Mouse (Mus musculus): ENCODE data around the gene Olfr1024. TPM values are rescaled to one million over a fixed set of nuclear protein-coding genes. Genes with fewer than 3 reads are reported as not detected.

Gene Olfr1024
- polyA plus RNA-seq (2015; fragmentation: Nextera tagmentation; extraction: Ambion mirVana) = not detected in 2 replicates

- no peak within 1 kb of the TSS for H3K9ac ChIP-seq (replicated peaks; ENCODE audit: low read depth)
- 77% methylated on average over 3 of the region's 3 CpGs for WGBS
- H3K36me3 ChIP-seq (ENCODE audit: insufficient read depth, low read length) = no peaks in the 10 kb centered on the region
- no peak within 1 kb of the TSS for H3K4me3 ChIP-seq (ENCODE audit: low read depth, low read length)
- no peaks in the 10 kb centered on the region for H3K4me1 ChIP-seq (ENCODE audit: insufficient read depth, low read depth, low read length)
- no peak within 1 kb of the TSS for H3K4me2 ChIP-seq (replicated peaks; ENCODE audit: low read depth, low read length)
- H3K9me3 ChIP-seq (ENCODE audit: low read length) = no peaks in the 10 kb centered on the region
- no peaks in the 10 kb centered on the region for H3K27me3 ChIP-seq (replicated peaks; ENCODE audit: insufficient read depth, low read length)
- no peak for TF ChIP-seq CTCF (IDR thresholded peaks at IDR 0.05)
- no peak for TF ChIP-seq EP300 (IDR thresholded peaks at IDR 0.05)
- DNase-seq (ENCODE audit: low spot score) (no peak), ATAC-seq (no peak)
- H3K27ac ChIP-seq (ENCODE audit: low read length) = no peak within 1 kb of the TSS
These were observed at the start of gene Olfr1024 for GRCm38 (mm10) chr2:85904952-85905351. TSS of gene Olfr1024 (minus strand) at chr2:85905052.

- no peak within 1 kb of the TSS for H3K27ac ChIP-seq (ENCODE audit: low read length)
- DNase-seq (ENCODE audit: low spot score) = no peak
- TF ChIP-seq CTCF (IDR thresholded peaks at IDR 0.05) = no peak
- no peak for TF ChIP-seq EP300 (IDR thresholded peaks at IDR 0.05)
- no peaks in the 10 kb centered on the region for H3K9me3 ChIP-seq (ENCODE audit: low read length)
- ATAC-seq = no peak
- H3K4me1 ChIP-seq (ENCODE audit: insufficient read depth, low read depth, low read length) = no peaks in the 10 kb centered on the region
- no peak within 1 kb of the TSS for H3K4me3 ChIP-seq (ENCODE audit: low read depth, low read length)
- no peak within 1 kb of the TSS for H3K4me2 ChIP-seq (replicated peaks; ENCODE audit: low read depth, low read length)
- H3K27me3 ChIP-seq (replicated peaks; ENCODE audit: insufficient read depth, low read length) = no peaks in the 10 kb centered on the region
- H3K9ac ChIP-seq (replicated peaks; ENCODE audit: low read depth) = no peak within 1 kb of the TSS
- no peaks in the 10 kb centered on the region for H3K36me3 ChIP-seq (ENCODE audit: insufficient read depth, low read length)
- WGBS = 67% methylated on average over 1 of the region's 1 CpGs
These were observed 45.3 kb upstream of the Olfr1024 start, which contains the start of gene Olfr1028 for GRCm38 (mm10) chr2:85950137-85950536. TSS of gene Olfr1028 (plus strand) at chr2:85950437.

GRCm38 (mm10) chr2:85921258-85921657, 16.4 kb upstream of the Olfr1024 start, which contains the start of gene Olfr1026:
TSS of gene Olfr1026 (plus strand) at chr2:85921558.
- TF ChIP-seq CTCF (IDR thresholded peaks at IDR 0.05) = no peak
- no peak for TF ChIP-seq EP300 (IDR thresholded peaks at IDR 0.05)
- WGBS = 81% methylated on average over 3 of the region's 3 CpGs
- H3K9me3 ChIP-seq (ENCODE audit: low read length) = no peaks in the 10 kb centered on the region
- no peak within 1 kb of the TSS for H3K4me3 ChIP-seq (ENCODE audit: low read depth, low read length)
- H3K4me1 ChIP-seq (ENCODE audit: insufficient read depth, low read depth, low read length) = no peaks in the 10 kb centered on the region
- ATAC-seq (no peak), DNase-seq (ENCODE audit: low spot score) (no peak)
- H3K27me3 ChIP-seq (replicated peaks; ENCODE audit: insufficient read depth, low read length) = no peaks in the 10 kb centered on the region
- H3K9ac ChIP-seq (replicated peaks; ENCODE audit: low read depth) = no peak within 1 kb of the TSS
- no peak within 1 kb of the TSS for H3K4me2 ChIP-seq (replicated peaks; ENCODE audit: low read depth, low read length)
- H3K36me3 ChIP-seq (ENCODE audit: insufficient read depth, low read length) = no peaks in the 10 kb centered on the region
- no peak within 1 kb of the TSS for H3K27ac ChIP-seq (ENCODE audit: low read length)

GRCm38 (mm10) chr2:85914893-85915292, 10.0 kb upstream of the Olfr1024 start, which contains the start of gene Olfr1025-ps1:
TSS of gene Olfr1025-ps1 (plus strand) at chr2:85915193.
- Histone ChIP-seq H3K9me3 (ENCODE audit: low read length) (no peaks in the 10 kb centered on the region), H3K4me1 (ENCODE audit: insufficient read depth, low read depth, low read length) (no peaks in the 10 kb centered on the region), H3K27ac (ENCODE audit: low read length) (no peak within 1 kb of the TSS), H3K4me3 (ENCODE audit: low read depth, low read length) (no peak within 1 kb of the TSS), H3K27me3 (replicated peaks; ENCODE audit: insufficient read depth, low read length) (no peaks in the 10 kb centered on the region), H3K4me2 (replicated peaks; ENCODE audit: low read depth, low read length) (no peak within 1 kb of the TSS), H3K9ac (replicated peaks; ENCODE audit: low read depth) (no peak within 1 kb of the TSS), H3K36me3 (ENCODE audit: insufficient read depth, low read length) (no peaks in the 10 kb centered on the region)
- TF ChIP-seq CTCF (IDR thresholded peaks at IDR 0.05) (no peak), EP300 (IDR thresholded peaks at IDR 0.05) (no peak)
- 39% methylated on average over 1 of the region's 1 CpGs for WGBS
- no peak for ATAC-seq
- DNase-seq (ENCODE audit: low spot score) = no peak

GRCm38 (mm10) chr2:85913197-85913596, 8.3 kb upstream of the Olfr1024 start:
- TF ChIP-seq CTCF (IDR thresholded peaks at IDR 0.05) (no peak), EP300 (IDR thresholded peaks at IDR 0.05) (no peak)
- no peaks in the 10 kb centered on the region for H3K36me3 ChIP-seq (ENCODE audit: insufficient read depth, low read length)
- no peak overlapping the region for H3K9ac ChIP-seq (replicated peaks; ENCODE audit: low read depth)
- no peak overlapping the region for H3K4me2 ChIP-seq (replicated peaks; ENCODE audit: low read depth, low read length)
- H3K4me3 ChIP-seq (ENCODE audit: low read depth, low read length) = no peak overlapping the region
- H3K4me1 ChIP-seq (ENCODE audit: insufficient read depth, low read depth, low read length) = no peaks in the 10 kb centered on the region
- ATAC-seq (no peak), DNase-seq (ENCODE audit: low spot score) (no peak)
- H3K27me3 ChIP-seq (replicated peaks; ENCODE audit: insufficient read depth, low read length) = no peaks in the 10 kb centered on the region
- no peak overlapping the region for H3K27ac ChIP-seq (ENCODE audit: low read length)
- no peaks in the 10 kb centered on the region for H3K9me3 ChIP-seq (ENCODE audit: low read length)

- ATAC-seq (no peak), DNase-seq (ENCODE audit: low spot score) (no peak)
- H3K9me3 ChIP-seq (ENCODE audit: low read length) = no peaks in the 10 kb centered on the region
- no peaks in the 10 kb centered on the region for H3K4me1 ChIP-seq (ENCODE audit: insufficient read depth, low read depth, low read length)
- no peak for TF ChIP-seq EP300 (IDR thresholded peaks at IDR 0.05)
- no peak for TF ChIP-seq CTCF (IDR thresholded peaks at IDR 0.05)
- H3K9ac ChIP-seq (replicated peaks; ENCODE audit: low read depth) = no peak within 1 kb of the TSS
- H3K4me2 ChIP-seq (replicated peaks; ENCODE audit: low read depth, low read length) = no peak within 1 kb of the TSS
- no peak within 1 kb of the TSS for H3K4me3 ChIP-seq (ENCODE audit: low read depth, low read length)
- no peaks in the 10 kb centered on the region for H3K27me3 ChIP-seq (replicated peaks; ENCODE audit: insufficient read depth, low read length)
- WGBS = 49% methylated on average over 2 of the region's 2 CpGs
- no peak within 1 kb of the TSS for H3K27ac ChIP-seq (ENCODE audit: low read length)
- no peaks in the 10 kb centered on the region for H3K36me3 ChIP-seq (ENCODE audit: insufficient read depth, low read length)
These were observed 19.5 kb downstream of the Olfr1024 start, which contains the start of gene Olfr1023 for GRCm38 (mm10) chr2:85885340-85885739. TSS of gene Olfr1023 (plus strand) at chr2:85885640.

- Histone ChIP-seq H3K27ac (ENCODE audit: low read length) (no peak within 1 kb of the TSS), H3K9ac (replicated peaks; ENCODE audit: low read depth) (no peak within 1 kb of the TSS), H3K4me2 (replicated peaks; ENCODE audit: low read depth, low read length) (no peak within 1 kb of the TSS), H3K9me3 (ENCODE audit: low read length) (no peaks in the 10 kb centered on the region), H3K36me3 (ENCODE audit: insufficient read depth, low read length) (no peaks in the 10 kb centered on the region), H3K27me3 (replicated peaks; ENCODE audit: insufficient read depth, low read length) (no peaks in the 10 kb centered on the region), H3K4me3 (ENCODE audit: low read depth, low read length) (no peak within 1 kb of the TSS), H3K4me1 (ENCODE audit: insufficient read depth, low read depth, low read length) (no peaks in the 10 kb centered on the region)
- ATAC-seq = no peak
- TF ChIP-seq EP300 (IDR thresholded peaks at IDR 0.05) (no peak), CTCF (IDR thresholded peaks at IDR 0.05) (no peak)
- no peak for DNase-seq (ENCODE audit: low spot score)
- WGBS = 15% methylated on average over 2 of the region's 2 CpGs
These were observed 36.6 kb downstream of the Olfr1024 start, which contains the start of gene Olfr1022 for GRCm38 (mm10) chr2:85868294-85868693. TSS of gene Olfr1022 (plus strand) at chr2:85868594.

Other genes starting within 250 kb of the Olfr1024 start
- gene Olfr154, start 240.6 kb downstream of the Olfr1024 start, polyA plus RNA-seq (2015; fragmentation: Nextera tagmentation; extraction: Ambion mirVana) = not detected in 2 replicates
- not detected in 2 replicates for gene Olfr1006, start 226.3 kb downstream of the Olfr1024 start, polyA plus RNA-seq (2015; fragmentation: Nextera tagmentation; extraction: Ambion mirVana)
- not detected in 2 replicates for gene Olfr1008, start 215.6 kb downstream of the Olfr1024 start, polyA plus RNA-seq (2015; fragmentation: Nextera tagmentation; extraction: Ambion mirVana)
- gene Olfr1009, start 189.6 kb downstream of the Olfr1024 start, polyA plus RNA-seq (2015; fragmentation: Nextera tagmentation; extraction: Ambion mirVana) = not detected in 2 replicates
- not detected in 2 replicates for gene Olfr1012, start 142.3 kb downstream of the Olfr1024 start, polyA plus RNA-seq (2015; fragmentation: Nextera tagmentation; extraction: Ambion mirVana)
- gene Olfr1013, start 138.0 kb downstream of the Olfr1024 start, polyA plus RNA-seq (2015; fragmentation: Nextera tagmentation; extraction: Ambion mirVana) = not detected in 2 replicates
- not detected in 2 replicates for gene Olfr1014, start 132.3 kb downstream of the Olfr1024 start, polyA plus RNA-seq (2015; fragmentation: Nextera tagmentation; extraction: Ambion mirVana)
- gene Olfr1015, start 123.0 kb downstream of the Olfr1024 start, polyA plus RNA-seq (2015; fragmentation: Nextera tagmentation; extraction: Ambion mirVana) = not detected in 2 replicates
- gene Olfr1016, start 102.5 kb downstream of the Olfr1024 start, polyA plus RNA-seq (2015; fragmentation: Nextera tagmentation; extraction: Ambion mirVana) = not detected in 2 replicates
- not detected in 2 replicates for gene Olfr1018, start 86.6 kb downstream of the Olfr1024 start, polyA plus RNA-seq (2015; fragmentation: Nextera tagmentation; extraction: Ambion mirVana)
- gene Olfr1019, start 59.6 kb downstream of the Olfr1024 start, polyA plus RNA-seq (2015; fragmentation: Nextera tagmentation; extraction: Ambion mirVana) = not detected in 2 replicates
- gene Olfr1020, start 58.0 kb downstream of the Olfr1024 start, polyA plus RNA-seq (2015; fragmentation: Nextera tagmentation; extraction: Ambion mirVana) = not detected in 2 replicates
- not detected in 2 replicates for gene Olfr1022, start 36.5 kb downstream of the Olfr1024 start, polyA plus RNA-seq (2015; fragmentation: Nextera tagmentation; extraction: Ambion mirVana)
- not detected in 2 replicates for gene Olfr1023, start 19.4 kb downstream of the Olfr1024 start, polyA plus RNA-seq (2015; fragmentation: Nextera tagmentation; extraction: Ambion mirVana)
- not detected in 2 replicates for gene Olfr1025-ps1, start 10.1 kb upstream of the Olfr1024 start, polyA plus RNA-seq (2015; fragmentation: Nextera tagmentation; extraction: Ambion mirVana)
- gene Olfr1026, start 16.5 kb upstream of the Olfr1024 start, polyA plus RNA-seq (2015; fragmentation: Nextera tagmentation; extraction: Ambion mirVana) = not detected in 2 replicates
- not detected in 2 replicates for gene Olfr1028, start 45.4 kb upstream of the Olfr1024 start, polyA plus RNA-seq (2015; fragmentation: Nextera tagmentation; extraction: Ambion mirVana)
- not detected in 2 replicates for gene Olfr1029, start 68.8 kb upstream of the Olfr1024 start, polyA plus RNA-seq (2015; fragmentation: Nextera tagmentation; extraction: Ambion mirVana)
- gene Olfr1030, start 74.2 kb upstream of the Olfr1024 start, polyA plus RNA-seq (2015; fragmentation: Nextera tagmentation; extraction: Ambion mirVana) = not detected in 2 replicates
- gene Olfr1031, start 85.3 kb upstream of the Olfr1024 start, polyA plus RNA-seq (2015; fragmentation: Nextera tagmentation; extraction: Ambion mirVana) = not detected in 2 replicates
- gene Olfr1032, start 100.5 kb upstream of the Olfr1024 start, polyA plus RNA-seq (2015; fragmentation: Nextera tagmentation; extraction: Ambion mirVana) = not detected in 2 replicates
- gene Olfr1033, start 115.6 kb upstream of the Olfr1024 start, polyA plus RNA-seq (2015; fragmentation: Nextera tagmentation; extraction: Ambion mirVana) = 3.4 and 8.8 TPM in 2 replicates
- 0.06 TPM in 1 of 2 replicates, not detected in the other for gene Olfr1034, start 140.8 kb upstream of the Olfr1024 start, polyA plus RNA-seq (2015; fragmentation: Nextera tagmentation; extraction: Ambion mirVana)
- not detected in 2 replicates for gene Olfr1036, start 168.9 kb upstream of the Olfr1024 start, polyA plus RNA-seq (2015; fragmentation: Nextera tagmentation; extraction: Ambion mirVana)
- not detected in 2 replicates for gene Olfr1037, start 182.3 kb upstream of the Olfr1024 start, polyA plus RNA-seq (2015; fragmentation: Nextera tagmentation; extraction: Ambion mirVana)
- gene Olfr1039, start 230.9 kb upstream of the Olfr1024 start, polyA plus RNA-seq (2015; fragmentation: Nextera tagmentation; extraction: Ambion mirVana) = not detected in 2 replicates
- not detected in 2 replicates for gene Olfr1040, start 241.7 kb upstream of the Olfr1024 start, polyA plus RNA-seq (2015; fragmentation: Nextera tagmentation; extraction: Ambion mirVana)